Comparison of ENCODE assay signal across 13 mouse cellular contexts in genomic region chr5:137647827-137648601, GRCm38 (mm10). TPM values are rescaled to one million over a fixed set of nuclear protein-coding genes. Genes with fewer than 3 reads are reported as not detected.
DNase-seq lines count a peak whose midpoint lies in the region; ATAC-seq and TF ChIP-seq lines count a peak whose summit lies in the region.
"Had no signal": no experiment of that assay in that cellular context is flagged by ENCODE, and none has a peak within 500 bp of the region (broad histone marks: within the 10 kb centered on the region; RNA-seq: fewer than 3 reads in every experiment).

No protein-coding gene starts in this region.

- peaks cover 7% of the 10 kb centered on the region; the same call in 1 of the 2 replicates for H3K36me3 ChIP-seq in hindbrain, postnatal 0 days (ENCODE audit: insufficient read depth, low read length)
- H3K36me3 ChIP-seq in hindbrain, embryonic 12.5 days = 0 out of 2 replicates have a peak, but pooled peaks cover 9% of the 10 kb centered on the region
- peaks cover 30% of the 10 kb centered on the region for H3K36me3 ChIP-seq in G1E (replicated peaks)
- H3K36me3 ChIP-seq in forebrain, embryonic 16.5 days (ENCODE audit: control insufficient read depth, insufficient read depth) = peaks cover 5% of the 10 kb centered on the region; the same call in 1 of the 2 replicates
- H3K36me3 ChIP-seq in midbrain, embryonic 15.5 days (replicated peaks) = no peaks in the 10 kb centered on the region; the same call in 1 of the 2 replicates
- peaks cover 8% of the 10 kb centered on the region; the same call in 1 of the 2 replicates for H3K36me3 ChIP-seq in intestine, embryonic 15.5 days

- peaks cover 17% of the 10 kb centered on the region for H3K27me3 ChIP-seq in hindbrain, postnatal 0 days (ENCODE audit: insufficient read depth, low read length)
- peaks cover 47% of the 10 kb centered on the region for H3K27me3 ChIP-seq in hindbrain, embryonic 12.5 days
- H3K27me3 ChIP-seq in G1E (ENCODE audit: insufficient read depth, low read length) = peaks cover 3% of the 10 kb centered on the region; the same call in 1 of the 2 replicates
- H3K27me3 ChIP-seq in forebrain, embryonic 16.5 days (replicated peaks; ENCODE audit: control insufficient read depth, insufficient read depth, low read length) = peaks cover 27% of the 10 kb centered on the region
- peaks cover 35% of the 10 kb centered on the region for H3K27me3 ChIP-seq in midbrain, embryonic 15.5 days (replicated peaks)
- peaks cover 22% of the 10 kb centered on the region for H3K27me3 ChIP-seq in intestine, embryonic 15.5 days (replicated peaks)

- H3K9ac ChIP-seq in hindbrain, postnatal 0 days (replicated peaks; ENCODE audit: low read length) = no peak overlapping the region
- H3K9ac ChIP-seq in hindbrain, embryonic 12.5 days = no peak overlapping the region
- H3K9ac ChIP-seq in forebrain, embryonic 16.5 days (replicated peaks; ENCODE audit: low read depth, low read length) = no peak overlapping the region
- no peak overlapping the region for H3K9ac ChIP-seq in midbrain, embryonic 15.5 days
- no peak overlapping the region for H3K9ac ChIP-seq in intestine, embryonic 15.5 days
- H3K9ac ChIP-seq: heart, embryonic 15.5 days had no signal

- TF ChIP-seq CTCF in hindbrain, postnatal 0 days (IDR thresholded peaks at IDR 0.05; ENCODE audit: low read depth) = no peak
- TF ChIP-seq CTCF in G1E (IDR thresholded peaks at IDR 0.05; ENCODE audit: low read depth, low read length) = no peak

- no peak overlapping the region; the same call in 1 of the 2 replicates for H3K27ac ChIP-seq in hindbrain, postnatal 0 days
- H3K27ac ChIP-seq in hindbrain, embryonic 12.5 days = no peak overlapping the region
- no peak overlapping the region for H3K27ac ChIP-seq in forebrain, embryonic 16.5 days (ENCODE audit: low read length)
- 0 out of 2 replicates have a peak overlapping the region, but pooled peaks have one; percentile 17 for H3K27ac ChIP-seq in midbrain, embryonic 15.5 days
- H3K27ac ChIP-seq in intestine, embryonic 15.5 days = no peak overlapping the region
- H3K27ac ChIP-seq: heart, embryonic 15.5 days had no signal

- H3K9me3 ChIP-seq in hindbrain, postnatal 0 days (ENCODE audit: low read length) = no peaks in the 10 kb centered on the region
- no peaks in the 10 kb centered on the region for H3K9me3 ChIP-seq in hindbrain, embryonic 12.5 days (replicated peaks)
- H3K9me3 ChIP-seq in G1E (replicated peaks) = peaks cover 4% of the 10 kb centered on the region; the same call in 1 of the 2 replicates
- H3K9me3 ChIP-seq in forebrain, embryonic 16.5 days (ENCODE audit: control insufficient read depth, low read length) = no peaks in the 10 kb centered on the region
- H3K9me3 ChIP-seq in midbrain, embryonic 15.5 days = no peaks in the 10 kb centered on the region
- no peaks in the 10 kb centered on the region for H3K9me3 ChIP-seq in intestine, embryonic 15.5 days
- H3K9me3 ChIP-seq: heart, embryonic 15.5 days had no signal

- H3K4me1 ChIP-seq in hindbrain, postnatal 0 days (ENCODE audit: insufficient read depth, low read length) = peaks cover 5% of the 10 kb centered on the region; the same call in 1 of the 2 replicates
- peaks cover 26% of the 10 kb centered on the region for H3K4me1 ChIP-seq in hindbrain, embryonic 12.5 days
- peaks cover 76% of the 10 kb centered on the region for H3K4me1 ChIP-seq in G1E (ENCODE audit: insufficient read depth, low read depth, low read length)
- peaks cover 10% of the 10 kb centered on the region; the same call in 1 of the 2 replicates for H3K4me1 ChIP-seq in forebrain, embryonic 16.5 days (replicated peaks; ENCODE audit: control insufficient read depth, insufficient read depth, low read length)
- H3K4me1 ChIP-seq in midbrain, embryonic 15.5 days = peaks cover 28% of the 10 kb centered on the region
- H3K4me1 ChIP-seq in intestine, embryonic 15.5 days (replicated peaks) = peaks cover 43% of the 10 kb centered on the region

- 75% methylated on average over 9 of the region's 9 CpGs for WGBS in hindbrain, postnatal 0 days
- 77% methylated on average over 9 of the region's 9 CpGs for WGBS in hindbrain, embryonic 12.5 days
- WGBS in forebrain, embryonic 16.5 days = 84% methylated on average over 9 of the region's 9 CpGs
- WGBS in midbrain, embryonic 15.5 days = 70% methylated on average over 9 of the region's 9 CpGs
- WGBS in intestine, embryonic 15.5 days = 38% methylated on average over 9 of the region's 9 CpGs

- H3K4me3 ChIP-seq in hindbrain, postnatal 0 days (ENCODE audit: low read length) = no peak overlapping the region
- no peak overlapping the region for H3K4me3 ChIP-seq in hindbrain, embryonic 12.5 days
- peak overlapping the region; percentile 11; the same call in 1 of the 2 replicates for H3K4me3 ChIP-seq in G1E (ENCODE audit: low read depth, low read length)
- H3K4me3 ChIP-seq in forebrain, embryonic 16.5 days (replicated peaks; ENCODE audit: low read length) = no peak overlapping the region
- no peak overlapping the region for H3K4me3 ChIP-seq in midbrain, embryonic 15.5 days
- H3K4me3 ChIP-seq in intestine, embryonic 15.5 days (replicated peaks) = no peak overlapping the region
- H3K4me3 ChIP-seq: heart, embryonic 15.5 days had no signal

- DNase-seq in hindbrain, postnatal 0 days (ENCODE audit: low spot score) = peak; percentile 61
- no peak for DNase-seq in G1E (ENCODE audit: low spot score)
- DNase-seq in yolk sac, embryonic 10.5 days (ENCODE audit: low spot score) = no peak
- no peak for DNase-seq in left cerebral cortex, postnatal 36 days (ENCODE audit: low spot score in 2 of 2)
- DNase-seq: adrenal gland, postnatal 25 days; cerebellum, postnatal 36 days; kidney, postnatal 25 days; right cerebral cortex, postnatal 25 days had no signal

- ATAC-seq in hindbrain, postnatal 0 days = peak; percentile 63; the same call in 1 of the 2 replicates
- ATAC-seq in hindbrain, embryonic 12.5 days (ENCODE audit: low FRiP score) = no peak
- ATAC-seq in G1E (ENCODE audit: extremely low read depth, insufficient number of reproducible peaks, low FRiP score, poor library complexity, severe bottlenecking) = no peak
- ATAC-seq in forebrain, embryonic 16.5 days = peak; percentile 57; the same call in 1 of the 2 replicates
- peak; percentile 74; the same call in 1 of the 2 replicates for ATAC-seq in midbrain, embryonic 15.5 days (replicated peaks)
- no peak for ATAC-seq in intestine, embryonic 15.5 days

- intact Hi-C loops in left cerebral cortex, postnatal 36 days (cut with DNase I) = no loop called here

- no peak overlapping the region for H3K4me2 ChIP-seq in hindbrain, postnatal 0 days (ENCODE audit: low read depth, low read length)
- H3K4me2 ChIP-seq in hindbrain, embryonic 12.5 days (replicated peaks) = no peak overlapping the region
- no peak overlapping the region for H3K4me2 ChIP-seq in forebrain, embryonic 16.5 days (ENCODE audit: low read length)
- no peak overlapping the region for H3K4me2 ChIP-seq in midbrain, embryonic 15.5 days
- no peak overlapping the region for H3K4me2 ChIP-seq in intestine, embryonic 15.5 days (replicated peaks)
- H3K4me2 ChIP-seq: heart, embryonic 15.5 days had no signal

RNA-seq across cellular contexts. Expression of gene Irs3, which starts 2.5 kb away (rescaled TPM):
- 0.40 and 1.4 TPM in 2 replicates for total RNA-seq in hindbrain, postnatal 0 days (2014; rRNA removed)
- polyA plus RNA-seq in hindbrain, postnatal 0 days (2015; fragmentation: Nextera tagmentation; extraction: Ambion mirVana) = 0.36 and 0.39 TPM in 2 replicates
- 0.10 and 0.22 TPM in 2 replicates for polyA plus RNA-seq in hindbrain, embryonic 12.5 days (2016; fragmentation: Nextera tagmentation; extraction: Ambion mirVana)
- total RNA-seq in G1E (2014; fragmentation: Nextera tagmentation) = not detected in 2 replicates
- total RNA-seq in G1E (2017) = 0.11 and 0.12 TPM in 2 replicates
- polyA plus RNA-seq in G1E (2012) = not detected in 2 replicates
- 0.09 TPM in 1 of 2 replicates, not detected in the other for polyA plus RNA-seq in forebrain, embryonic 16.5 days (2015; fragmentation: Nextera tagmentation; extraction: Ambion mirVana)
- polyA plus RNA-seq in midbrain, embryonic 15.5 days (2015; fragmentation: Nextera tagmentation; extraction: Ambion mirVana) = 0.09 and 0.17 TPM in 2 replicates
- polyA plus RNA-seq in intestine, embryonic 15.5 days (2015; fragmentation: Nextera tagmentation; extraction: Ambion mirVana) = 0.13 and 0.18 TPM in 2 replicates
- total RNA-seq in left cerebral cortex, postnatal 36 days (2021) = under 1 TPM in 1 of 2 experiments, not detected in 1; 0.23 TPM

RNA-seq across cellular contexts. Expression of gene Sap25, which starts 6.9 kb away (rescaled TPM):
- total RNA-seq in hindbrain, postnatal 0 days (2014; rRNA removed) = 0.97 and 5.2 TPM in 2 replicates
- 2.9 and 3.7 TPM in 2 replicates for polyA plus RNA-seq in hindbrain, postnatal 0 days (2015; fragmentation: Nextera tagmentation; extraction: Ambion mirVana)
- polyA plus RNA-seq in hindbrain, embryonic 12.5 days (2016; fragmentation: Nextera tagmentation; extraction: Ambion mirVana) = 7.6 and 8.0 TPM in 2 replicates
- total RNA-seq in G1E (2014; fragmentation: Nextera tagmentation) (39.2 and 56.5 TPM in 2 replicates), G1E (2017) (7.9 and 10.5 TPM in 2 replicates)
- 41.8 and 58.3 TPM in 2 replicates for polyA plus RNA-seq in G1E (2012)
- 5.2 and 10.4 TPM in 2 replicates for polyA plus RNA-seq in forebrain, embryonic 16.5 days (2015; fragmentation: Nextera tagmentation; extraction: Ambion mirVana)
- polyA plus RNA-seq in midbrain, embryonic 15.5 days (2015; fragmentation: Nextera tagmentation; extraction: Ambion mirVana) = 4.8 and 6.8 TPM in 2 replicates
- 5.5 and 8.9 TPM in 2 replicates for polyA plus RNA-seq in intestine, embryonic 15.5 days (2015; fragmentation: Nextera tagmentation; extraction: Ambion mirVana)
- total RNA-seq in left cerebral cortex, postnatal 36 days (2021) = 1 to 10 TPM; 4.2 to 7.7 TPM

RNA-seq across cellular contexts. Expression of gene Gm20605, which starts 19.0 kb away (rescaled TPM):
- 3.4 and 4.1 TPM in 2 replicates for total RNA-seq in hindbrain, postnatal 0 days (2014; rRNA removed)
- polyA plus RNA-seq in hindbrain, postnatal 0 days (2015; fragmentation: Nextera tagmentation; extraction: Ambion mirVana) = 4.1 and 5.3 TPM in 2 replicates
- 8.3 and 10.8 TPM in 2 replicates for polyA plus RNA-seq in hindbrain, embryonic 12.5 days (2016; fragmentation: Nextera tagmentation; extraction: Ambion mirVana)
- total RNA-seq in G1E (2014; fragmentation: Nextera tagmentation) (27.2 and 44.5 TPM in 2 replicates), G1E (2017) (9.5 and 11.4 TPM in 2 replicates)
- 11.0 and 14.5 TPM in 2 replicates for polyA plus RNA-seq in G1E (2012)
- polyA plus RNA-seq in forebrain, embryonic 16.5 days (2015; fragmentation: Nextera tagmentation; extraction: Ambion mirVana) = 5.1 and 8.7 TPM in 2 replicates
- 11.3 and 11.8 TPM in 2 replicates for polyA plus RNA-seq in midbrain, embryonic 15.5 days (2015; fragmentation: Nextera tagmentation; extraction: Ambion mirVana)
- polyA plus RNA-seq in intestine, embryonic 15.5 days (2015; fragmentation: Nextera tagmentation; extraction: Ambion mirVana) = 7.4 and 8.0 TPM in 2 replicates
- total RNA-seq in left cerebral cortex, postnatal 36 days (2021) = 10 to 100 TPM in 1 of 2 experiments, 1 to 10 TPM in 1; 5.5 to 11.7 TPM

RNA-seq across cellular contexts. Expression of gene Lrch4, which starts 19.1 kb away (rescaled TPM):
- total RNA-seq in hindbrain, postnatal 0 days (2014; rRNA removed) = 9.6 and 10.4 TPM in 2 replicates
- 12.3 and 14.6 TPM in 2 replicates for polyA plus RNA-seq in hindbrain, postnatal 0 days (2015; fragmentation: Nextera tagmentation; extraction: Ambion mirVana)
- 32.4 and 34.3 TPM in 2 replicates for polyA plus RNA-seq in hindbrain, embryonic 12.5 days (2016; fragmentation: Nextera tagmentation; extraction: Ambion mirVana)
- total RNA-seq in G1E (2014; fragmentation: Nextera tagmentation) (92.8 and 98.9 TPM in 2 replicates), G1E (2017) (20.6 and 23.3 TPM in 2 replicates)
- polyA plus RNA-seq in G1E (2012) = 192 and 269 TPM in 2 replicates
- 19.1 and 19.3 TPM in 2 replicates for polyA plus RNA-seq in forebrain, embryonic 16.5 days (2015; fragmentation: Nextera tagmentation; extraction: Ambion mirVana)
- polyA plus RNA-seq in midbrain, embryonic 15.5 days (2015; fragmentation: Nextera tagmentation; extraction: Ambion mirVana) = 18.8 and 19.1 TPM in 2 replicates
- polyA plus RNA-seq in intestine, embryonic 15.5 days (2015; fragmentation: Nextera tagmentation; extraction: Ambion mirVana) = 34.7 and 36.3 TPM in 2 replicates
- total RNA-seq in left cerebral cortex, postnatal 36 days (2021) = 10 to 100 TPM; 11.3 to 19.4 TPM

RNA-seq across cellular contexts. Expression of gene Fbxo24, which starts 19.2 kb away (rescaled TPM):
- 0.25 and 0.26 TPM in 2 replicates for total RNA-seq in hindbrain, postnatal 0 days (2014; rRNA removed)
- 0.18 TPM in 1 of 2 replicates, not detected in the other for polyA plus RNA-seq in hindbrain, postnatal 0 days (2015; fragmentation: Nextera tagmentation; extraction: Ambion mirVana)
- 0.23 and 0.25 TPM in 2 replicates for polyA plus RNA-seq in hindbrain, embryonic 12.5 days (2016; fragmentation: Nextera tagmentation; extraction: Ambion mirVana)
- total RNA-seq in G1E (2014; fragmentation: Nextera tagmentation) (not detected in 2 replicates), G1E (2017) (0.06 and 0.11 TPM in 2 replicates)
- polyA plus RNA-seq in G1E (2012) = 0.05 and 0.06 TPM in 2 replicates
- 0.23 and 0.25 TPM in 2 replicates for polyA plus RNA-seq in forebrain, embryonic 16.5 days (2015; fragmentation: Nextera tagmentation; extraction: Ambion mirVana)
- 0.13 and 0.17 TPM in 2 replicates for polyA plus RNA-seq in midbrain, embryonic 15.5 days (2015; fragmentation: Nextera tagmentation; extraction: Ambion mirVana)
- polyA plus RNA-seq in intestine, embryonic 15.5 days (2015; fragmentation: Nextera tagmentation; extraction: Ambion mirVana) = 0.15 TPM in 1 of 2 replicates, not detected in the other
- under 1 TPM; 0.20 to 0.25 TPM for total RNA-seq in left cerebral cortex, postnatal 36 days (2021)

Comparison
In these comparisons a context has a peak if more than half of its experiments do, and no peak if none do; other contexts are left out.
1. ATAC-seq: peak in hindbrain, postnatal 0 days (single experiment), forebrain, embryonic 16.5 days (single experiment) and midbrain, embryonic 15.5 days (single experiment); none in hindbrain, embryonic 12.5 days (single experiment), G1E (single experiment) and intestine, embryonic 15.5 days (single experiment).